Mouse (Mus musculus) CH12.LX (cell line): Measurements from ENCODE around the gene Gm20388. TPM values are rescaled to one million over a fixed set of nuclear protein-coding genes. Genes with fewer than 3 reads are reported as not detected.
"Not testable (repeated sequence)": the region's sequence is repeated elsewhere in the genome, so short reads cannot be mapped to it uniquely, and the experiment has no call there.

Source experiments
- DNase-seq: peaks from one replicate; pipeline ENCODE4 v3.0.0-alpha.2; 2013; ENCODE audit errors: extremely low read depth
- H3K27ac ChIP-seq: 2 replicates; pipeline ENCODE4 v1.5.1; 2012; ENCODE audit warnings: low read depth, mild to moderate bottlenecking, control low read depth, moderate library complexity; ENCODE audit not compliant: insufficient read depth
- H3K27me3 ChIP-seq: replicated peaks from 2 replicates; pipeline ENCODE3; 2012; ENCODE audit warnings: inconsistent platforms
- H3K36me3 ChIP-seq, 2 experiments: replicated peaks in 1 of 2; 2 replicates each; pipeline versions ENCODE3 to v1.6.1; 2012; ENCODE audit warnings: inconsistent platforms in 1 of 2, low read length in 1 of 2, mild to moderate bottlenecking in 1 of 2, mixed read lengths in 1 of 2, moderate library complexity in 1 of 2; ENCODE audit not compliant: control insufficient read depth in 1 of 2, insufficient read depth in 1 of 2
- H3K4me1 ChIP-seq, 2 experiments: 2 replicates each; pipeline ENCODE4 v1.6.1; 2012; ENCODE audit warnings: inconsistent platforms in 1 of 2, moderate library complexity in 1 of 2; ENCODE audit not compliant: insufficient read depth in 2 of 2, control insufficient read depth in 1 of 2
- H3K4me2 ChIP-seq: 2 replicates; pipeline ENCODE4 v1.6.1; 2012; ENCODE audit warnings: low read depth, mild to moderate bottlenecking, control low read depth; ENCODE audit not compliant: poor library complexity, insufficient read depth, severe bottlenecking
- H3K4me3 ChIP-seq, 3 experiments: fragments of 150-350 bp in 1 of 3; sonication (generic) in 1 of 3; replicated peaks in 1 of 3; 2 replicates each; pipeline versions ENCODE3 to v1.5.1; 2011 to 2012; ENCODE audit warnings: low read depth in 2 of 3, low read length in 2 of 3, mild to moderate bottlenecking in 2 of 3, moderate library complexity in 2 of 3, control low read depth in 1 of 3, improper control_type of control experiment in 1 of 3, inconsistent platforms in 1 of 3, mixed read lengths in 1 of 3; ENCODE audit not compliant: poor library complexity in 1 of 3
- H3K79me2 ChIP-seq: replicated peaks from 2 replicates; pipeline ENCODE4 v1.6.1; 2012; ENCODE audit warnings: mild to moderate bottlenecking, moderate library complexity; ENCODE audit not compliant: control insufficient read depth, poor library complexity, insufficient read depth, severe bottlenecking; ENCODE audit errors: extremely low read depth
- H3K9ac ChIP-seq: 2 replicates; pipeline ENCODE4 v1.6.1; 2012; ENCODE audit warnings: low read depth, mild to moderate bottlenecking, control low read depth, moderate library complexity; ENCODE audit not compliant: insufficient read depth
- H3K9me3 ChIP-seq: replicated peaks from 2 replicates; pipeline ENCODE3; 2012; ENCODE audit warnings: low read length, inconsistent platforms, mixed read lengths
- BHLHE40 ChIP-seq: IDR thresholded peaks from 2 replicates; pipeline ENCODE4 v1.6.1; 2011; ENCODE audit warnings: mild to moderate bottlenecking, low read depth, low read length, improper control_type of control experiment
- ELF1 ChIP-seq: IDR thresholded peaks from 2 replicates; pipeline ENCODE4 v1.6.1; 2014; ENCODE audit warnings: low read depth, mild to moderate bottlenecking, inconsistent platforms, low read length, improper control_type of control experiment
- EP300 ChIP-seq: IDR thresholded peaks from 2 replicates; pipeline ENCODE4 v1.6.1; 2011; ENCODE audit warnings: low read length, improper control_type of control experiment
- ETS1 ChIP-seq: conservative IDR thresholded peaks from 2 replicates; pipeline ENCODE4 v1.6.1; 2012; ENCODE audit warnings: low read depth, mild to moderate bottlenecking, inconsistent platforms, low read length, improper control_type of control experiment, moderate library complexity
- GABPA ChIP-seq: IDR thresholded peaks from 2 replicates; pipeline ENCODE4 v1.6.1; 2012; ENCODE audit warnings: low read depth, low read length, improper control_type of control experiment, inconsistent platforms; ENCODE audit not compliant: insufficient replicate concordance
- JUN ChIP-seq: IDR thresholded peaks from 2 replicates; pipeline ENCODE4 v1.6.1; 2011; ENCODE audit warnings: low read depth, mild to moderate bottlenecking, low read length, improper control_type of control experiment, moderate library complexity; ENCODE audit not compliant: insufficient read depth
- JUND ChIP-seq: conservative IDR thresholded peaks from 2 replicates; pipeline ENCODE4 v1.6.1; 2011; ENCODE audit warnings: low read depth, low read length, improper control_type of control experiment
- KAT2A ChIP-seq: IDR thresholded peaks from 2 replicates; pipeline ENCODE4 v1.6.1; 2012; ENCODE audit warnings: low read length, improper control_type of control experiment, inconsistent platforms; ENCODE audit not compliant: insufficient replicate concordance
- MAFK ChIP-seq: IDR thresholded peaks from 2 replicates; pipeline ENCODE4 v1.6.1; 2011; ENCODE audit warnings: low read length, improper control_type of control experiment; ENCODE audit not compliant: insufficient replicate concordance
- MAX ChIP-seq: IDR thresholded peaks from 2 replicates; pipeline ENCODE4 v1.6.1; 2011; ENCODE audit warnings: low read length, improper control_type of control experiment
- MAZ ChIP-seq: IDR thresholded peaks from 2 replicates; pipeline ENCODE4 v1.6.1; 2012; ENCODE audit warnings: low read depth, mild to moderate bottlenecking, inconsistent platforms, low read length, improper control_type of control experiment, moderate library complexity
- MXI1 ChIP-seq: IDR thresholded peaks from 2 replicates; pipeline ENCODE4 v1.6.1; 2011; ENCODE audit warnings: mild to moderate bottlenecking, low read depth, low read length, improper control_type of control experiment
- MYC ChIP-seq: IDR thresholded peaks from 2 replicates; pipeline ENCODE4 v1.6.1; 2011; ENCODE audit warnings: low read depth, mild to moderate bottlenecking, improper control_type of control experiment, low read length
- NRF1 ChIP-seq: IDR thresholded peaks from 2 replicates; pipeline ENCODE4 v1.6.1; 2014; ENCODE audit warnings: low read depth, mild to moderate bottlenecking, inconsistent platforms, low read length, improper control_type of control experiment, moderate library complexity
- POLR2AphosphoS2 ChIP-seq: IDR thresholded peaks from 2 replicates; pipeline ENCODE4 v1.6.1; 2011; ENCODE audit warnings: low read depth, low read length, improper control_type of control experiment
- RAD21 ChIP-seq: IDR thresholded peaks from 2 replicates; pipeline ENCODE4 v1.6.1; 2011; ENCODE audit warnings: low read depth, mild to moderate bottlenecking, low read length, improper control_type of control experiment, moderate library complexity
- SMC3 ChIP-seq: IDR thresholded peaks from 2 replicates; pipeline ENCODE4 v1.6.1; 2011; ENCODE audit warnings: low read depth, low read length, improper control_type of control experiment
- TBP ChIP-seq: conservative IDR thresholded peaks from 2 replicates; pipeline ENCODE4 v1.6.1; 2011; ENCODE audit warnings: low read depth, low read length, improper control_type of control experiment
- TCF12 ChIP-seq: IDR thresholded peaks from 2 replicates; pipeline ENCODE4 v1.6.1; 2014; ENCODE audit warnings: low read depth, mild to moderate bottlenecking, inconsistent platforms, low read length, improper control_type of control experiment
- ZC3H11A ChIP-seq: IDR thresholded peaks from 2 replicates; pipeline ENCODE4 v1.6.1; 2012; ENCODE audit warnings: low read depth, mild to moderate bottlenecking, inconsistent platforms, low read length, improper control_type of control experiment
- ZMIZ1 ChIP-seq: IDR thresholded peaks from 2 replicates; pipeline ENCODE4 v1.6.1; 2012; ENCODE audit warnings: low read depth, mild to moderate bottlenecking, inconsistent platforms, low read length, improper control_type of control experiment
- ZNF384 ChIP-seq: IDR thresholded peaks from 2 replicates; pipeline ENCODE4 v1.6.1; 2012; ENCODE audit warnings: low read depth, low read length, improper control_type of control experiment, inconsistent platforms
- dilution Hi-C: fragments of 300-500 bp; cut with MboI; formaldehyde crosslinking; loops from 2 replicates; pipeline ENCODE4 v1.14.3; 2020; ENCODE audit warnings: low sequenced_read_pairs; ENCODE audit not compliant: extremely low pct_unique_long_range_greater_than_20kb, extremely low pct_ligation_motif_present
- in situ Hi-C: fragments of 300-500 bp; cut with MboI; formaldehyde crosslinking; loops from 3 replicates; pipeline ENCODE4 v1.14.3; 2019; ENCODE audit warnings: low sequenced_read_pairs, low pct_ligation_motif_present, low pct_unique_long_range_greater_than_20kb, mixed read lengths
- polyA plus RNA-seq: library from polyadenylated mRNA; unstranded; fragments of >175 nt; gene quantifications from 2 replicates; pipeline ENCODE4 v1.2.1, GENCODE M21; 2012; ENCODE audit warnings: low read depth; ENCODE audit not compliant: insufficient read length
- total RNA-seq, 2 experiments: library from RNA; depleted of rRNA; stranded (reverse); fragments of 300-350 nt in 1 of 2; fragments of >200 nt in 1 of 2; gene quantifications; 2 replicates each; pipeline ENCODE4 v1.2.3; 2012 to 2014

The Gm20388 gene
- total and polyA plus RNA-seq, 3 experiments, result 14.8 to 26.3 (median 22.2) TPM

- Histone ChIP-seq H3K4me2 (no peak overlapping the region), H3K27me3 (no peaks in the 10 kb centered on the region), H3K4me1 (peaks cover 8 to 25% of the 10 kb centered on the region in 2 experiments; a peak in 3 of 4 replicates), H3K4me3 (no peak overlapping the region), H3K9me3 (no peaks in the 10 kb centered on the region), H3K79me2 (peaks cover 25% of the 10 kb centered on the region), H3K27ac (no peak overlapping the region), H3K9ac (no peak overlapping the region), H3K36me3 (peaks cover 46 to 63% of the 10 kb centered on the region in 2 experiments)
- in situ Hi-C loops (loop anchor here (5.0 to 25.0 kb wide), 2 partner anchors 37 to 843 kb away; partner anchors contain the start of genes Cyba and Mvd), dilution Hi-C loops (no loop called here)
- TF ChIP-seq RAD21 (no peak), ETS1 (no peak), NRF1 (no peak), SMC3 (no peak), MYC (no peak)
- DNase-seq, result no peak
Observed at GRCm38 (mm10) chr8:121593983-121594382, 1683.3 kb downstream of the Gm20388 start.

- peaks cover 46 to 64% of the 10 kb centered on the region in 2 experiments for H3K36me3 ChIP-seq
- H3K4me3 ChIP-seq, DNase-seq, H3K27me3 ChIP-seq, H3K4me2 ChIP-seq, H3K4me1 ChIP-seq, dilution Hi-C loops, H3K9me3 ChIP-seq, H3K79me2 ChIP-seq, H3K27ac ChIP-seq, H3K9ac ChIP-seq: not testable (repeated sequence)
- in situ Hi-C loops, result loop anchor here (25.0 kb wide), 1 partner anchor 840 kb away; the partner anchor contains the start of genes Cyba and Mvd
Observed at GRCm38 (mm10) chr8:121597492-121597891, 1686.9 kb downstream of the Gm20388 start.

- H3K4me3 ChIP-seq, result no peak overlapping the region
- H3K27me3 ChIP-seq, result no peaks in the 10 kb centered on the region
- in situ Hi-C loops (loop anchor here (25.0 kb wide), 1 partner anchor 839 kb away; the partner anchor contains the start of genes Cyba and Mvd), dilution Hi-C loops (no loop called here)
- no peak for TF ChIP-seq TCF12
- no peak for TF ChIP-seq MAZ
- TF ChIP-seq KAT2A, result no peak
- TF ChIP-seq JUND, result no peak
- TF ChIP-seq GABPA, result no peak
- TF ChIP-seq MAFK, result no peak
- no peak for TF ChIP-seq MAX
- TF ChIP-seq JUN, result no peak
- no peak for TF ChIP-seq ZC3H11A
- no peak for TF ChIP-seq TBP
- no peak for TF ChIP-seq ZNF384
- TF ChIP-seq RAD21, result no peak
- TF ChIP-seq ETS1, result no peak
- TF ChIP-seq BHLHE40, result no peak
- TF ChIP-seq ELF1, result no peak
- no peak for TF ChIP-seq POLR2AphosphoS2
- no peak for TF ChIP-seq MXI1
- TF ChIP-seq ZMIZ1, result no peak
- no peak for TF ChIP-seq EP300
- no peak overlapping the region for H3K9ac ChIP-seq
- no peaks in the 10 kb centered on the region for H3K4me1 ChIP-seq
- no peaks in the 10 kb centered on the region for H3K9me3 ChIP-seq
- H3K36me3 ChIP-seq, result peaks cover 40 to 57% of the 10 kb centered on the region in 2 experiments
- no peak overlapping the region for H3K27ac ChIP-seq
- no peak for DNase-seq
- H3K79me2 ChIP-seq, result peaks cover 2% of the 10 kb centered on the region
- no peak overlapping the region for H3K4me2 ChIP-seq
Observed at GRCm38 (mm10) chr8:121598190-121598589, 1687.5 kb downstream of the Gm20388 start.
